Mouse (Mus musculus): ENCODE results near the gene Acox1. TPM values are rescaled to one million over a fixed set of nuclear protein-coding genes. Genes with fewer than 3 reads are reported as not detected.

The Acox1 gene
- total RNA-seq, 2 experiments from 2014 or later = 112 to 119 TPM

- no peak overlapping the region for H3K4me3 ChIP-seq
- intact Hi-C loops (cut with DNase I) = no loop called here
- no peak for DNase-seq (ENCODE audit: extremely low spot score in 1 of 2, low spot score in 2 of 2)
- TF ChIP-seq CTCF (IDR thresholded peaks at IDR 0.05) = no peak
- H3K27ac ChIP-seq = no peak overlapping the region; the same call in 1 of the 2 replicates
Measured at GRCm38 (mm10) chr11:116161312-116161711, 37.5 kb downstream of the Acox1 start.

GRCm38 (mm10) chr11:116150960-116151359 is 47.9 kb downstream of the Acox1 start:
- Histone ChIP-seq H3K4me3 (no peak overlapping the region), H3K27ac (no peak overlapping the region)
- intact Hi-C loops (cut with DNase I) = no loop called here
- no peak for TF ChIP-seq CTCF (IDR thresholded peaks at IDR 0.05)
- no peak for DNase-seq (ENCODE audit: extremely low spot score in 1 of 2, low spot score in 2 of 2)

- DNase-seq (ENCODE audit: extremely low spot score in 1 of 2, low spot score in 2 of 2) = no peak
- H3K27ac ChIP-seq = peak overlapping the region; percentile 20; the same call in 1 of the 2 replicates
- H3K4me3 ChIP-seq = no peak overlapping the region
- TF ChIP-seq CTCF (IDR thresholded peaks at IDR 0.05) = no peak
- intact Hi-C loops (cut with DNase I) = no loop called here
Measured at GRCm38 (mm10) chr11:116149341-116149740, 49.5 kb downstream of the Acox1 start.

GRCm38 (mm10) chr11:116148761-116149221 is 50.1 kb downstream of the Acox1 start:
- no peak overlapping the region for H3K4me3 ChIP-seq

GRCm38 (mm10) chr11:116146294-116146985 is 52.4 kb downstream of the Acox1 start:
- intact Hi-C loops (cut with DNase I) = loop anchor here (2.0 kb wide), 1 partner anchor 20 kb away; no protein-coding TSS in a partner anchor
- DNase-seq (ENCODE audit: extremely low spot score in 1 of 2, low spot score in 2 of 2) = peak; percentile 70 to 75
- TF ChIP-seq CTCF (IDR thresholded peaks at IDR 0.05) = no peak
- Histone ChIP-seq H3K27ac (peak overlapping the region; percentile 84), H3K4me3 (no peak overlapping the region)

More at GRCm38 (mm10) chr11:116148761-116149221, 50.1 kb downstream of the Acox1 start:
- intact Hi-C loops (cut with DNase I) = no loop called here
- TF ChIP-seq CTCF (IDR thresholded peaks at IDR 0.05) = no peak; the same call in 1 of the 2 replicates
- peak overlapping the region; percentile 20; the same call in 1 of the 2 replicates for H3K27ac ChIP-seq
- DNase-seq (ENCODE audit: extremely low spot score in 1 of 2, low spot score in 2 of 2) = peak; percentile 48 to 64

GRCm38 (mm10) chr11:116145481-116146293 is 53.2 kb downstream of the Acox1 start:
- no peak for TF ChIP-seq CTCF (IDR thresholded peaks at IDR 0.05)
- DNase-seq (ENCODE audit: extremely low spot score in 1 of 2, low spot score in 2 of 2) = peak in 1 of 2 experiments; percentile 31
- Histone ChIP-seq H3K27ac (peak overlapping the region; percentile 84), H3K4me3 (no peak overlapping the region)
- intact Hi-C loops (cut with DNase I) = loop anchor here (2.0 kb wide), 1 partner anchor 21 kb away; no protein-coding TSS in a partner anchor

GRCm38 (mm10) chr11:116143468-116143867 is 55.4 kb downstream of the Acox1 start:
- no peak overlapping the region for H3K4me3 ChIP-seq
- no peak for TF ChIP-seq CTCF (IDR thresholded peaks at IDR 0.05)
- intact Hi-C loops (cut with DNase I) = no loop called here
- no peak for DNase-seq (ENCODE audit: extremely low spot score in 1 of 2, low spot score in 2 of 2)
- H3K27ac ChIP-seq = no peak overlapping the region

GRCm38 (mm10) chr11:116142211-116142991 is 56.4 kb downstream of the Acox1 start:
- Histone ChIP-seq H3K4me3 (no peak overlapping the region), H3K27ac (no peak overlapping the region)
- DNase-seq (ENCODE audit: extremely low spot score in 1 of 2, low spot score in 2 of 2) = no peak
- no peak for TF ChIP-seq CTCF (IDR thresholded peaks at IDR 0.05)
- intact Hi-C loops (cut with DNase I) = no loop called here

GRCm38 (mm10) chr11:116138468-116139138 is 60.2 kb downstream of the Acox1 start, which contains the start of gene Mrpl38:
Gene Mrpl38 (minus strand): TSS chr11:116138868.
- TF ChIP-seq CTCF (IDR thresholded peaks at IDR 0.05) = peak; percentile 75
- H3K4me3 ChIP-seq = peak within 1 kb of the TSS; percentile 84
- peak; percentile 74 to 80 for DNase-seq (ENCODE audit: extremely low spot score in 1 of 2, low spot score in 2 of 2)
- peak within 1 kb of the TSS; percentile 79 for H3K27ac ChIP-seq
- intact Hi-C loops (cut with DNase I) = loop anchor here (2.0 kb wide), 2 partner anchors 60 to 84 kb away; partner anchors contain the start of genes Acox1 and Ten1

- intact Hi-C loops (cut with DNase I) = loop anchor here (2.0 kb wide), 2 partner anchors 61 to 85 kb away; partner anchors contain the start of genes Acox1 and Ten1
- H3K27ac ChIP-seq = peak overlapping the region; percentile 79
- no peak for TF ChIP-seq CTCF (IDR thresholded peaks at IDR 0.05)
- H3K4me3 ChIP-seq = peak overlapping the region; percentile 84
- no peak for DNase-seq (ENCODE audit: extremely low spot score in 1 of 2, low spot score in 2 of 2)
Measured at GRCm38 (mm10) chr11:116138096-116138467, 60.8 kb downstream of the Acox1 start.
